Mouse (Mus musculus): Measurements from ENCODE around the gene Smarca2. TPM values are rescaled to one million over a fixed set of nuclear protein-coding genes. Genes with fewer than 3 reads are reported as not detected.

Smarca2 gene
- polyA plus RNA-seq (2012; rRNA removed) = 7.2 and 8.4 TPM in 2 replicates

GRCm38 (mm10) chr19:26604755-26605300 lies at the start of gene Smarca2:
Gene Smarca2, plus strand, starts transcription at chr19:26605050.

All from liver, embryonic 18 days (tissue).